Mouse (Mus musculus) brain, embryonic 18.5 days (tissue): ENCODE data around the gene Magi1.
A peak's percentile ranks its signal among the peaks of the same experiment; 100 is the strongest.

ENCODE experiments used
- DNase-seq: peaks from one replicate; pipeline ENCODE4 v3.0.0-alpha.2; 2012; ENCODE audit warnings: low read depth, low spot score

The Magi1 gene

DNA sequence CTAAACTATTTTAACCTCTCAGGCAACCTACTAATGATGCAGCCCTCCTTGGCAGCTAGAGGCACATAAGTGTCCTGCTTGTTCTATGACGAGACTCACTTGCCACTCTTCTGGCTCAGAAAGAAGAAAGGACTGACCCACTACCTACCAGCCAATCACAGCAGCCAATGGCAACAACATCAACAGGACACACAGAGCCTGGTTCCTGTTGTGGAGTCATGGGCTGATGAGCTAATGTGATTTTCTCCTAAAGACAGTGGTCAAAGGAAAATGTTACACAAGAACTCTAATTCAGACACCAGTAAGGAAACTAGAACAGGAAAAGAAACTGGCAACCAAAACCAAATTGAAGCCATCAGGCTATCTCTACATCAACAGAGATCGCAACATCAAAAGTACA, 124.5 kb downstream of the Magi1 start:
- DNase-seq, result no peak

DNA sequence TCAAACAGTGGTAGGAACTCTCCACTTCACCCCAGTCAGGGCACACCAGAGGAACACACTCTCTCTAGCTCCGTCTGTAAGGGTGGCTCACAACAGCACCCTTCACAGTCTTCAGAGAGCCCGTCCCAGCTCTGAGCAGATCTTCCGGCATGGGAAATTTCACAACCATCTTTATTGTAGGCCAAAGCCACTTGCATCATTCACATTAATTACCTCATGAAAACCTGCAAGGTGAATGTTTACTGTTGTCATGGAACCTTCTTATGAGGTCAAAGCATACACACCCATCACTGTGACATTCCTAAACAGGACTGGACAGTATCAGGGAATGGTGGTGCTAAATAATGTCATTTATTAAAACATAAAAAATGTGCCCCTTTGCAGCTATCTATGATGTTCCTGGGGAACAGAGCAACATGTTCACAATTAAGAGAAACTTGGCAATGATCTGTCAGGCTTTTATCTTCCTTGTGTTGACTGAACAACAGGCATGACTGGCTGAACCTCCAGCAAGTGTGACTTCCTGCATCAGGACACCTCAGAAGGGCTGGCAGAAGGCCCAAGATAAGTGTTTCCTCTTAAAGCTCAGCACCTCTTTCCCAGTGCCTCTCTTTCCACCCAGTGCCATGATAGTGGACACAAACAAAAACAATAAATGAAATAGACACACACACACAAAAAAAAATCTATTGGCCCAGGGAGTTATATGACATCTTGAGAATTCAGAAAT, 125.4 kb downstream of the Magi1 start:
- no peak for DNase-seq

DNA sequence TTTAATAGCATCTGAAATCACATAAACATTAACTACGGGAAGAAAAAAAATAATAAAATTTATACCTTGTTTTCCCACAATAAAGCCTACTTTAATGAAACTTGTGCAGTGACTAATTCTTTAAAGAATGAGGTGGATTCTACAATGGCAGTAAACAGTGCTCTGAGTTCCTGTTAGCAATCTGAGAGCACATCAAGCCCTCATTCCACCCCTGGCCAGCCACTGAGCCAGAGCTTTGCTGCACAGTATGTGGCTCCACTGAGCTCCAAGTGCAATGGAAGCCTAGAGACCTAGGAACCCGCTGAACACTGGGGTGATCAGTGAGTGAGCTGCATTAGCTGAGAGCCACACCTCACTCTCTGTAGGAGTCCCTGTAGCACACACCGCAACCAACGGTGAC, 127.7 kb downstream of the Magi1 start:
- DNase-seq, result no peak

DNA sequence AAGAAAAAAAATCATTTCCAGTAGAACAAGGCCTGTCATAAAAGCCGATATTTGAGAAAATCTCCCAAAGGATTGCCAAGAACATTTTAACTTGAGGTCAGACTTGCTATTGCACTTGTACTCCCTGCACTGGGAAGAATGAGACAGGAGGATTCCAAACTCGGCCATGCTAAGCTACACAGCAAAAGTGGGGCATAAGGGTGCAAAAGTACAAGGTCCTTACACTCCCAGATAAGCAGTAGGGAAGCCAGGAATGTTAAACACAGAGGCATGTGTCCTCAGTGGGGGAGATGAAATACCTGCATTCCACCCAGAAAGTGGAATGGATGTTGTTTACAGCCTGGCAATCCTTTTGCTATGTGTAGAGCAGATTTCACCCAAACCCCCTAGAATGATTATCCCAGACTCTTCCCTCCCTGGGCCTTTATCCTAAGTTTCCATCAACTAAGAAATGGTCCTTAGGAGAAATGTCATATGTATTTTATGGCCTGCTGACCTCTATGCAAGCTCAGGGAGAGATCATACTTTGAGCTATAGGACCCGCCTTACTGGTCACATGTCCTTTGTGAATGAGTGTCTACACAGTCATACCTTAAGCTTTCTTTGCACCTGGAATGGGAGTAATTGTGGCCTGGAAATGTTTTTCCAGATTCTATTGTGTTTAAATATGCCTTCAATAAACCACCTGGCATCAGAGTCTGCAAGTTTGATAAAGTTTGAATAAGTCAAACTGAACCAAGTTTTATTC, 128.7 kb downstream of the Magi1 start:
- no peak for DNase-seq

DNA sequence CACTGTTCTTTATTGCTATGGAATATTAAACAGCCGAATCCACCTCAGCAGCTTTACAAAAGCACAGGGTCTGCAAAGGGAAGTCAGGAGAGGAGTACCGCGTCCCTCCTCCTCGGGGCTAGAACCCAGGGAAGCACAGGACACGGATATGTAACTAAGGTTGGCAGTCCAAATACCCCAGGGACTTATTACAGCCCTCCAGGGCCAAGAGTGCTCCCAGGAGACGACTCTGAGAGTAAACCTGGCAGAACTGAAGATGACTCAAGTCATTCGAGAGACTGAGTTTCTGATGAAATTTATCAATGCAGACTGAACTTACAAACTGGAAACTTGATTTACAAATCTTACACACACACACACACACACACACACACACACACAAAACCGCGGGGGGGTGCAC, 130.8 kb downstream of the Magi1 start:
- no peak for DNase-seq

DNA sequence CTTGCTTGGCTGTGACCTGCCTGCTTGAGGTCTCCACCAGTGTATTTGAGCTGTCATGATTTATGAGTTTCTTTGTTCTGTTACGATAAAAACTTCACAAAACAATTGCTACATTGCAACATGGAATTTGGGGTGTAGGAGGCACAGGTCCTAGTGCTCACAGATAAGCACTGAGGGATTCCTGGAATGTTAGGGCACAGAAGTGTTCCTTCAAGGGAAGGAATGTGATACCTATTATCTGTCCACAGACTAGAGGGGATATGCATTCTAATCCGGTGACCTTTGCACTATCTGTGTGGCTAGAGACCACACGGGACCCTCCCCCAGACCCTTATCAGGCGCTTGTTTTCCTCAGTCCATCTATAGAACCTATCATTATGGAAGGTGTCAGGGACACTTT, 132.8 kb downstream of the Magi1 start:
- no peak for DNase-seq

DNA sequence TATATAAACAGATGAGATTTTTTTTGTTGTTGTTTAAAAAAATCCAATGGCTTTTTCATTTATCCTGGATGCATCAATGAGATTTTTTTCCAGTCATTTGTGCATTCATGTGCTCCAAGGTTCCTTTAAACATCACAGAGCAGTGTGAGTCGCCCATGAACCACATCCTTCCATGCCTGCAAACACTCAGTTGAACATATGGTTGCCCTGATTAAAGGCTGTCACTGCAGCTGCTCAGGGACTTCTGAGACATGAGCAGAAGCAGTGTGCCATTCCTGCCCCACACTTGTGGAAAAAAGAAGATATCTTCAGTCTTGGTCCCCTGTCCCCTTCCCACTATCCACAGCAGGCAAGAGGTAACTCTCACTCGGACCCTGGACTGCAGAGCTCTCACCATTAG, 133.9 kb downstream of the Magi1 start:
- DNase-seq, result no peak

DNA sequence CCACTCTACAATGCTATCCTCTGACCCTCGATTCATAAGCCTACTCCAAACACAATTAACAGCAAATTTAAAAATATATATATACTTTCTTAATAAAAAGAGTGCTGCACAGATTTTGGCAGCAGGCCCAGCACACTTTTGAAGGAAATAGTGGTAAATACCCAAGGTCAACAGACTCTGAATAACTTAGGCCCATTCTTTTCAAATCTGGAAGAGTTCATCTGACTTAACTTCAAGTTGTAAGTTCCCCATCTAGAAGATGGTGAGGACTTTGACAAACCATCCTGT, 137.6 kb downstream of the Magi1 start:
- no peak for DNase-seq

DNA sequence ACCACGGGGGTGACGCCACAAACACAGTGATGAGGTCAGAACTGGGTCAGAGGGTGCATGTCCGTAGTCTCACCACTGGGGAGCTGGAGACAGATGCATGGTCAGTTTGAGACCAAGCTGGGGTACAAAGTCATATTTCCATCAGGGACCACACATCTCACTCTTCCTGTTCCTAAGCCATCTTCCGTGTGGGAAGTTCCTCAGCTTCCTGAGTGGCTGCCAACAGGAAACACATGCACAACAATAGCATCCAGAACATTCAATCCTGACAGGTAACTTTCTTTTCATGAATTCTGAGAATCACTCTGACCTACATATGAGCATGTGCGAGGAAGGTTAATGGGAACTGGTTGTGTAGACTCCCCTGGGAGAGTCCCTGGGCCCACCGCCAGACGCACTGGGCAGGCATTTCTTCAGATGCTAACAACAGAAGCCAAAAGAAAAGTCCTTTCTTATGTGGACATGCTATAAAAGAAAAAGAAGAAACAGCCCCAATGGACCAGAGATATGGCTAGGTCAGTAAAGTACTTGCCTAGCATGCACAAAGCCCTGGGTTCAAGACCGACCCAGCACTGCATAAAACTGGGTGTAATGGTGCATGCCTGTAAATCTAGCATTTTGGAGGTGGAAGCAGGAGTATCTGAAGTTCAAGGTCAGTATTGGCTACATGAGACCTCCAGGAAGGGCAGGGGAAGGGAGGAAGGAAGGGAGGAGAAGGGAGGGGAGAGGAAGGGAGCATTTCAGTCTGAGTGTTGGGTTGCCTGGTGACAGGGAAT, 138.1 kb downstream of the Magi1 start:
- DNase-seq, result no peak

DNA sequence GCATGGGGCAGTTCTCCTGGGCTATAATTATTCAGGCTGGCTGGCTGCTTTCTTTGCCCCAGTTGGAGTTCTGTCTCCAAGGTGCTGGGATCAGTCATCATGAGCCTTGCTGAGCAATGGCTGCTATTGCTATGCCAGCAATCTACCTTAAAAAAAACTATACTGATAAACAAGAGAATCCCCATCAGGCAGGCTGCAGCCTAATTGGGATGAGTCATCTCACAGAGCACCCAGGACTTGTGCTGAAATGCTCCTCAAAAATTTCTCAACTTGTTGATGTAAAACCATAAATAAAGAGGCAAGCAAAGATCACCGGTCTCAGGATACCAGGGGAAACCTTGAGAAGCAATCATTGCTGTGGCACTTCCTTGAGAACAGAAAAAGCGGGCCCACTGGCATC, 141.2 kb downstream of the Magi1 start:
- no peak for DNase-seq

DNA sequence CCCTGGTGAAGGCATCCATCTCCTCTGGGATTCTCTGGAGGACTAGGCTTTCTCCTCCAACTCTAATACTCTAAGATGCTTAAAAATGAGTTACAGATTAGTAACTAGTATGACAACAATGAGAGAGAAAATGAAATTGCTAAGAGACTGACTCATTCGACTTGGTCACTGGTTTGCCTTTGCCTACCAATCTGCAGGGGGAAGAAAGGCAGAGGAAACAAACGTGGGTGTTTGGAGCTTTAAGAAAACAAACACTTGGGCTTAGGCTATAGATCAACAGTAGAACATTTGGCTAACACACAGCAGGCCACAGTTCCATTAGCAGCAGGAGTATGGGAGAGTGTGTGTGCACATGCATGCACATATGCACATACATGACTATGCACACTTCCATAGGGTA, 142.2 kb downstream of the Magi1 start:
- no peak for DNase-seq

DNA sequence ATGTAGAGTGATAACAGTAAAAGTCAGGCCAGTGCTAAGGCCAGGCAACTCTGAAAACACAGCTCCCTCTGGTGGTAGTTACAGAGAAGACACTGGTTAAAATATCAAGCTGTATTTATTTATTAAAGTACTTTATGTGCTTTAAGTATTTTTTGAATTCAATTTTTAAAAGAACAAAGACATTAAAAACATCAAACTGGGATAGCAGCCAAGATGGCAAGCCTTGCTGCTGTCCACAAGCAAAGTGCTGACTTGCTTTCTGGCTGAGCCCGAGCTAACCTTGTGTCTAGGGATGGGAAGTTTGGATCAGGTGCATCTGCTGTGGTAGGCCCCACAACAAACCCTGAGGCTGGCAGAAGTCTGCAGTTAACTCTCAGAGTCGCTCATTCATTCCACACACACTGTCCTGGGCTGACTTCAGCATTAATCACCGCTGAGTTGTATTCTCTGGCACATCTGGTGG, 143.7 kb downstream of the Magi1 start:
- no peak for DNase-seq

DNA sequence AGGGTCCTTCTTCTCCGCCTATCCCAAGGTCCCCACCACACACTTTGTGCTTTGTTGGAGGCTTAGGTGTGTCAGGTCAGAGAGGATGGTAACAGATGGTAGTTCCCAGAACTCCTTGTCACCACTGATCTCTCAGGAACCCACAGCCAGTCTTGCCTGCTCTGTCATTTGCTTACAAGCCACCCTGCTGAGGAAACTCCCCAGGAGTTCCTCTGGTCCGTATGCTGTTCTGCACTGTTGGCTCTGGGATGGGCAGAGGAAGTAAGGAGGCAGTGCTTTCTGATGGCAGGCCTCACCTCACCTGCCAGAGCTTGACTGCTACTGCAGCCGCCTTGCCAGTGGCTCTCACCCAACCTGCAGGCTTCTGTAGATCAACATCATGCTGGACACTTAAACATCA, 147.0 kb downstream of the Magi1 start:
- no peak for DNase-seq

DNA sequence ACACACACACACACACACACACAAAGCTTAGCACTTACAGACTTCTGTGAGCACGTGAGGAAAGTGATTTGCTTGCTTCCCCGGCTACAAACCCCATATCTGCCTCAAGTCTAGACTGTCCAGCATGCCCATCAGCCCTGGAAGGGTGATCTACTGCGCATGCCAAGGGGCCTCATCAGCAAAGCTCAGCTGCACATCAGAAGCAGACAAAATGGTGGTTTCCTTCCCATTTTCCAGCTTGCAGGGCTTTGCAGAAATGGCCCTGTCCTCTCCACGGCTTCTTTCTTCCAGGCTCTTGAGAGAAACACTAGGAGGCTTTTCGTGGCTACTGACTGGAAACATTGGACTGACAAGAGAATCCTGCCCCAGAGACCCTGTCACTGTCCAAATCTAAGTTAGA, 149.6 kb downstream of the Magi1 start:
- no peak for DNase-seq

DNA sequence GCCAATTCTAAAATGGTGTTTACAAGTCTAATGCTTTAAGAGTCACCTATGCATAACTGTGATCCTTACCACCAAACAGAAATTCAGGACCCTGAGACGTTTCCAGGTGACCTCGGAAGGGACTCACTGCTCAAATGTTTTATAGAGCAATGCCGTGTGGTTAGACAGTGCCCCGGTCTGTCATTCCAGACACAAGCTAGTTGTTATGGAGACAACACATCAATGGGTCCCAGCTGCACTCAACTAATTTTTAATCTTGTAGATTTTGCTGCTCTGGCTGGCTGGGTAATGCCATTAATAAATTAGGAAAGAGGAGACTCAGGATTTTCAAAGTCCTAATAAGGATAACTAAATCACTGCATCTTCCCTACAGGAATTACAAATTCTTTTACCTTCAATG, 151.7 kb downstream of the Magi1 start:
- DNase-seq, result no peak

DNA sequence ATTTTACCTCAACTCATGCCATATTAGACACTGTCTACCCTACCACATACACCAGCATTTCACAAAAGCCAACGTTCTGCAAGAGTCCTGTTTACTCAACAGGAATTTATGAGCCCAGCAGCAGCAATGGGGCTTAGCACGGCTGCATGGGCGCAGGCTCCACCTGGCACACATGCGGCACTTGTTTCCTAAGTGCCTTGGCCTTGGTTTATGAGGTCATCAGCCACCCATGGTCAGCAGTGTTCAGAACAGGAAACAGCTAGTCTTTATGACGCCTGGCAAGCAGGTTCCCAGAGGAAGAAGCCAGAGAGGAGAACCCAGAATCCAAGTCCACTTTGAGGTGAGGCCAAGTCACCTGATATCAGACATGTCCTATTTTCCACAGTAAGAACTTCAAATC, 153.3 kb downstream of the Magi1 start:
- no peak for DNase-seq

DNA sequence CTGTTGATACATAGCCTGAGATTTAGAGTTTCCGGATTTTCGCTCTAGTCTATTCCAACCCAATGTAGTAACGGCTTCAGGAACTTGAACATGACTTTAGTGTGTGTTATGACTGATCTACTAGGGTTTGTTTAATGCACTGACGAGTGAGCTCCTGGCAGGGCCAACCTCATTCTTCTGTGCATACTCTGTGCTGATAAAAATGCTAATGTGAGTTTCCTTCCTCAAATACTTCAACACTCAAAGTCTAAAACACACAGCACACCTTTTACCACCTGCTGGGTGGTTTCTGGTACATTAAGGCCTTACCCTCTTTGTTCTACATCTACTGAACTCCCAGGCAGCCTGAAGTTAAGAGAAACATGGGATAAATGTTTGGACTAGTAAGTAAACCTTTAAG, 157.0 kb downstream of the Magi1 start:
- no peak for DNase-seq

DNA sequence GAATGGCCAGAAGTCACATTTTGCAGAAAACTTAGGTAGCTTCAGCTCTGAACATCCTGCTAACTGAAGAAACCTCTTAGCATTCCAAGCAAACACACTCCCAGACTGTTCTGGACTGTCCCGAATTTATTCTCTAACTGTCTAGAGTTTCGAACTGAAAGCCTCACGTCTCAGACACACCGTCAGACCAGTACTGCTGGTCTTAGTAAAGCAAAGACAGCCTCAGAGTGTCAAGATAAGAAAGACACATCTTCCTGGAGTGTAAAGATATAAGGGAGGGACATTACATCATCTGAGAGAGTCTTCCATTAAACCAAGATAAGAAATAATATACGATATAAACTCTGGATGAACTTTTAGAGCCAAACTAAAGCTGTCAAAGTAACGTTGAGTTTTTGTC, 158.6 kb downstream of the Magi1 start:
- no peak for DNase-seq

DNA sequence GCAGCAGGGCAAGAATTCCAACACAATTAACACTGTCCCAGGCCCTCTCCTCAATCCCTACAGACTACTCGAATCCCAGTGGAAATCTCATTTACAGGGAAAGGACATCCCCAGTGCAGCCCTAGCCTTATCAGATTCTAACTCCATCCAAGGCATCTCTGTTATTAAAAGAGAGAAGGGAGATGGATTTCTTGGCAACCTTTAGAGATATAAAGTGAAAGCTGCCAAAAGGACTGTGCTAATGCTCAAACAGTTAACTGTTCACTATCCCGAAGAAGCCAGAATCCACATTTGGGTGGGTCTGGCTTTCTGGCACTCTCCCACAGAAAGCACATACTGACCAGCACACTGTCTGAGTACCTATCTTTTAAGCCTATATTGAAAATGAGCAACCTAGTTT, 159.4 kb downstream of the Magi1 start:
- DNase-seq, result no peak

DNA sequence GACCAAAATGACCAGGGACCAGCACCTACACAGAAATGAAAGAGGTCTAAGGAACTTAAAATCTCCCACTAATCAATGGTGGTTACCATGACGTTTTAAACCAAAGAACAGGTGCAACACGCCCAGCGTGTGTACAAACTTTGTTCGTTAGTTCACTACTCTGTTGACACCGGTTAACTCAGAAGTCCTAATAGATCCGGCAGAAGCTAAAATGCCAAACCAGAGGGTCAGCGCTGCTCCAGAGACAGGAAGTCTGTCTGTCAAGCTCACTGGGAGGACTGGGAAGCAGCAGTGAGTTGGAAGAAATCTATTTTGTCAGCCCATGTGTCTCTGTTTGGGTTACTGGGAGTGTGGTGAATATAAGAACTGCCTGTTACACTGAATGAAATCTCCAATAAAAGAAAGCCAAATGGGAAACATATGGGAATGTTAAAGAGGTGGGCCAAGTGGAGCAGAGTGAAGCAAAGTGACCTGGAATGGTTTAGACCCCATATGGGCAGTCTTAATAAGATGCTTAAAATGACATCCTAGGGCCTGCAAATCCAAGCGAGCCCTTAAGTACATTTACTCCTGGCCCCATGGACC, 161.1 kb downstream of the Magi1 start:
- no peak for DNase-seq

DNA sequence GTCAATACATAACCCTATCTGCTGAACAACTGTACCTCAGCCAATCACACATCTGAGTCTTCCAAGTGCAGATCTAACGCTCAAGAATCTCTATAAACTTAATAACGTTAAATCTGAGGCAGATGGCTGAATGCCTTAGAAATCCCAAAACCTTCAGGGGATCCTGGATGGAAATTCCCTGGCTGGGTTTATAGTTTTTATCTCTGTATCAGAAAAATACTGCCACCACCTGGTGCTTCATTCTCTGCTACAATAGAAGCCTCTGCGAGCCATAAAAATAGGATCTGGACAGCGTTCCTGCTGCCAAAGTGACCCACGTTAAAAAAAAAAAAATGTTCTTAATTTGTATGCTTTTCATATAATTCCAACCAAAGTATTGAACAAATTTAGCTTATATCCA, 162.2 kb downstream of the Magi1 start:
- peak; percentile 12 for DNase-seq
